Mouse (Mus musculus) small intestine, adult 2 months (tissue): Measurements from ENCODE around the gene Cdc42bpg.

ENCODE experiments used
- CTCF ChIP-seq: fragments of 200-500 bp; IDR thresholded peaks from 2 replicates; pipeline ENCODE4 v1.5.1; 2012; ENCODE audit warnings: low read depth, mild to moderate bottlenecking, control low read depth, inconsistent platforms, low read length, moderate library complexity, mixed read lengths; ENCODE audit not compliant: insufficient replicate concordance, insufficient read length; ENCODE audit errors: extremely low read depth
- POLR2A ChIP-seq: fragments of 200-500 bp; IDR thresholded peaks from 2 replicates; pipeline ENCODE4 v1.6.1; 2012; ENCODE audit warnings: low read depth, mild to moderate bottlenecking, control low read depth, inconsistent platforms, low read length, moderate library complexity

GRCm38 (mm10) chr19:6273998-6274608, 32.2 kb upstream of the Cdc42bpg start:
- TF ChIP-seq CTCF (no peak), POLR2A (no peak)
